Mouse (Mus musculus) heart, postnatal 14 days (tissue): ENCODE results near the gene Cnnm3. TPM values are rescaled to one million over a fixed set of nuclear protein-coding genes. Genes with fewer than 3 reads are reported as not detected.
"Not testable (repeated sequence)": the region's sequence is repeated elsewhere in the genome, so short reads cannot be mapped to it uniquely, and the experiment has no call there.

ENCODE experiments used
- DNase-seq, 2 experiments: peaks; one replicate each; pipeline ENCODE4 v3.0.0; 2021 to 2022
- intact Hi-C: fragments of 180-260 bp; cut with DNase I; formaldehyde crosslinking; loops from one replicate; pipeline ENCODE4 v1.15.1; 2025
- total RNA-seq, 2 experiments: library from RNA; stranded (reverse); gene quantifications; 2 replicates each; pipeline ENCODE4 v1.2.3; 2021

Gene Cnnm3
- total RNA-seq, 2 experiments from 2014 or later = 12.9 to 15.6 TPM

- no peak for DNase-seq
- intact Hi-C loops = no loop called here
Observed at GRCm38 (mm10) chr1:36533546-36533945, 21.9 kb downstream of the Cnnm3 start.

GRCm38 (mm10) chr1:36534595-36535058, 23.0 kb downstream of the Cnnm3 start:
- intact Hi-C loops = no loop called here
- DNase-seq = peak in 1 of 2 experiments; percentile 40

GRCm38 (mm10) chr1:36535477-36536396, 24.1 kb downstream of the Cnnm3 start:
- intact Hi-C loops = no loop called here
- DNase-seq = peak; percentile 68 to 76

GRCm38 (mm10) chr1:36536397-36536728, 24.7 kb downstream of the Cnnm3 start:
- DNase-seq = no peak
- intact Hi-C loops = no loop called here

GRCm38 (mm10) chr1:36536783-36537182, 25.1 kb downstream of the Cnnm3 start, which contains the start of gene Ankrd23:
Gene Ankrd23, minus strand, starts transcription at chr1:36536883.
- intact Hi-C loops, DNase-seq: not testable (repeated sequence)

GRCm38 (mm10) chr1:36538727-36539126, 27.1 kb downstream of the Cnnm3 start:
- no peak for DNase-seq

GRCm38 (mm10) chr1:36539186-36539585, 27.5 kb downstream of the Cnnm3 start, which contains the start of gene Gm42417:
Gene Gm42417, minus strand, starts transcription at chr1:36539429.
- intact Hi-C loops = no loop called here
- DNase-seq = peak; percentile 77 to 81

More at GRCm38 (mm10) chr1:36538727-36539126, 27.1 kb downstream of the Cnnm3 start:
- intact Hi-C loops = no loop called here

- intact Hi-C loops = no loop called here
- DNase-seq = no peak
Observed at GRCm38 (mm10) chr1:36540132-36540531, 28.5 kb downstream of the Cnnm3 start.

- intact Hi-C loops = no loop called here
- DNase-seq = no peak
Observed at GRCm38 (mm10) chr1:36540807-36541206, 29.1 kb downstream of the Cnnm3 start.

GRCm38 (mm10) chr1:36541844-36542243, 30.2 kb downstream of the Cnnm3 start:
- no peak for DNase-seq
- intact Hi-C loops = no loop called here

GRCm38 (mm10) chr1:36542925-36543324, 31.3 kb downstream of the Cnnm3 start:
- intact Hi-C loops = no loop called here
- DNase-seq = no peak

GRCm38 (mm10) chr1:36545382-36545781, 33.7 kb downstream of the Cnnm3 start:
- intact Hi-C loops = no loop called here
- no peak for DNase-seq

- no peak for DNase-seq
- intact Hi-C loops = loop anchor here (2.0 kb wide), 1 partner anchor 139 kb away; no protein-coding TSS in a partner anchor
Observed at GRCm38 (mm10) chr1:36545845-36546600, 34.4 kb downstream of the Cnnm3 start.

GRCm38 (mm10) chr1:36546888-36547471, 35.3 kb downstream of the Cnnm3 start, which contains the start of gene Ankrd39:
Gene Ankrd39, minus strand, starts transcription at chr1:36547445.
- intact Hi-C loops = loop anchor here (1.0 to 2.0 kb wide), 2 partner anchors 88 to 138 kb away; no protein-coding TSS in a partner anchor
- DNase-seq = peak; percentile 97

- peak; percentile 72 to 73 for DNase-seq
- intact Hi-C loops = loop anchor here (1.0 to 2.0 kb wide), 3 partner anchors 87 to 137 kb away; no protein-coding TSS in a partner anchor
Observed at GRCm38 (mm10) chr1:36547981-36548598, 36.4 kb downstream of the Cnnm3 start.

GRCm38 (mm10) chr1:36548771-36549170, 37.1 kb downstream of the Cnnm3 start:
- intact Hi-C loops = loop anchor here (2.0 kb wide), 1 partner anchor 116 kb away; no protein-coding TSS in a partner anchor
- DNase-seq = no peak

- DNase-seq = no peak
- intact Hi-C loops = loop anchor here (2.0 kb wide), 1 partner anchor 115 kb away; no protein-coding TSS in a partner anchor
Observed at GRCm38 (mm10) chr1:36549491-36549890, 37.8 kb downstream of the Cnnm3 start.

GRCm38 (mm10) chr1:36550075-36550863, 38.6 kb downstream of the Cnnm3 start:
- no peak for DNase-seq
- intact Hi-C loops = no loop called here

GRCm38 (mm10) chr1:36551904-36552303, 40.2 kb downstream of the Cnnm3 start:
- no peak for DNase-seq
- intact Hi-C loops = no loop called here
